Mouse (Mus musculus) thymus, postnatal 4 days (tissue): ENCODE data around the gene Mrgprh.

ENCODE experiments used
- DNase-seq: peaks from one replicate; pipeline ENCODE4 v3.0.0; 2021

The Mrgprh gene

DNA sequence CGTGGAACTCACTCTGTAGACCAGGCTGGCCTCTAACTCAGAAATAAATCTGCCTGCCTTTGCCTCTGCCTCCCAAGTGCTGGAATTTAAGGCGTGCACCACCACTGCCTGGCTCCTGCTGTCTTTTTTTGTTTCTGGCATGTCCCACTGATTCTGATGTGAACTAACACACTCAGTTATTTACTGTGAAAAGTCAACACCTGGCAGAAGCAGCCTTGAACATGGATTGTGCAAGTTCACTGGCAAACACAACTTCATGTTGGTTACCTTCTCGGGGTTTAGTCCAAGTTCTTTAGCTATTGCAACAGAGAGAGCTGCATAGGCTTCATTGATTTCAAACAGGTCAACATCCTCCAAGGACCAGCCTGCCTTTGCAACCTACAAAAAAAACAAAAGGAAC is 49.2 kb downstream of the Mrgprh start:
- no peak for DNase-seq

DNA sequence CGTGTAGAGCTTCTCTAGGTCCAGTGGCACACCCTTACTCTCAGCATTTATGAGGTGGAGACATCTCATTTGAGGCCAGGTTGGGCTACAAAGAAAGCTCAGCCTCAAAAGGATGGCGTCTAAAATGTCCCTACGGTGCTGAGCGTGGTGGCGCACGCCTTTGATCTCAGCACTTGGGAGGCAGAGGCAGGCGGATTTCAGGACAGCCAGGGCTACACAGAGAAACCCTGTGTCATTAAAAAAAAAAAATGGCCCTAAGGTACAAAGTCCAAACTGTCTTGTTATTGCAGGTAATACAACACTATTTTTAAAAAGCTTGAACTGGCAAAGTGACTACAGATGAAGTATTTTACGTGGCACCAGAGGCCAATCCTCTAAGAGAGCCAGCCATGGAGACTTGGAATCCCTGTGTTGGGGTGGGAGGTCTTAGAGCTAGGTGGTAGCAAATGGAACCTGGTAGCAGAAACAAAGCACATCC is 49.9 kb downstream of the Mrgprh start:
- DNase-seq: no peak
